Mouse (Mus musculus) gastrocnemius, postnatal 4 days (tissue): Measurements from ENCODE around the gene Iah1. TPM values are rescaled to one million over a fixed set of nuclear protein-coding genes. Genes with fewer than 3 reads are reported as not detected.
A peak's percentile ranks its signal among the peaks of the same experiment; 100 is the strongest.

Experiments used
- DNase-seq, 2 experiments: peaks; one replicate each; pipeline ENCODE4 v3.0.0; 2021 to 2022; ENCODE audit warnings: low spot score in 2 of 2, mixed read lengths in 2 of 2
- long read RNA-seq, 2 experiments: library from polyadenylated mRNA; stranded (forward); transcript quantifications; one replicate each; pipeline ENCODE4 v2.0.0; 2021
- total RNA-seq, 2 experiments: library from RNA; stranded (reverse); gene quantifications; 2 replicates each; pipeline ENCODE4 v1.2.3; 2021

Iah1 gene
- 10 to 100 TPM; 14.6 to 17.2 TPM for total RNA-seq
- long read RNA-seq, experiment 1, transcript Iah1-201 (6 exons, 1,141 nt) = major isoform, 14 of 20 reads
- long read RNA-seq, experiment 1, partial matches to known transcripts = 0 of 20 reads
- long read RNA-seq, experiment 1, other reads (novel, unspliced or antisense) = 4 of 20 reads
- long read RNA-seq, experiment 2, transcript Iah1-201 (6 exons, 1,141 nt) = major isoform, 7 of 12 reads
- long read RNA-seq, experiment 2, partial matches to known transcripts = 0 of 12 reads
- long read RNA-seq, experiment 2, other reads (novel, unspliced or antisense) = 5 of 12 reads

- peak; percentile 70 to 80 for DNase-seq
Observed at GRCm38 (mm10) chr12:21315923-21316868, at the start of gene Iah1. Iah1 (plus strand) TSS chr12:21316389.

- no peak for DNase-seq
Observed at GRCm38 (mm10) chr12:21266784-21267098, 49.4 kb upstream of the Iah1 start.

GRCm38 (mm10) chr12:21268083-21268616 is 48.0 kb upstream of the Iah1 start:
- DNase-seq = no peak

- no peak for DNase-seq
Observed at GRCm38 (mm10) chr12:21274446-21274845, 41.7 kb upstream of the Iah1 start.

GRCm38 (mm10) chr12:21277352-21277864 is 38.8 kb upstream of the Iah1 start:
- no peak for DNase-seq

- DNase-seq = no peak
Observed at GRCm38 (mm10) chr12:21284761-21285441, 31.3 kb upstream of the Iah1 start, which contains the start of gene Cpsf3. Cpsf3 (plus strand) TSS chr12:21285391.

GRCm38 (mm10) chr12:21285508-21286242 is 30.5 kb upstream of the Iah1 start:
- peak in 1 of 2 experiments; percentile 19 for DNase-seq

GRCm38 (mm10) chr12:21286243-21286622 is 30.0 kb upstream of the Iah1 start, which contains the start of gene Itgb1bp1:
Itgb1bp1 (minus strand) TSS chr12:21286284.
- DNase-seq = peak; percentile 97 to 100

GRCm38 (mm10) chr12:21286712-21287650 is 29.2 kb upstream of the Iah1 start:
- no peak for DNase-seq

- DNase-seq = no peak
Observed at GRCm38 (mm10) chr12:21288716-21289395, 27.3 kb upstream of the Iah1 start.

GRCm38 (mm10) chr12:21289651-21290050 is 26.5 kb upstream of the Iah1 start:
- DNase-seq = no peak

GRCm38 (mm10) chr12:21298856-21299255 is 17.3 kb upstream of the Iah1 start:
- no peak for DNase-seq

- no peak for DNase-seq
Observed at GRCm38 (mm10) chr12:21301324-21301723, 14.9 kb upstream of the Iah1 start.

- DNase-seq = no peak
Observed at GRCm38 (mm10) chr12:21301932-21302331, 14.3 kb upstream of the Iah1 start.

- DNase-seq = no peak
Observed at GRCm38 (mm10) chr12:21302361-21302783, 13.8 kb upstream of the Iah1 start.

- DNase-seq = no peak
Observed at GRCm38 (mm10) chr12:21305741-21306140, 10.4 kb upstream of the Iah1 start.

GRCm38 (mm10) chr12:21306721-21307120 is 9.5 kb upstream of the Iah1 start:
- no peak for DNase-seq

- DNase-seq = no peak
Observed at GRCm38 (mm10) chr12:21312201-21312600, 4.0 kb upstream of the Iah1 start.

- no peak for DNase-seq
Observed at GRCm38 (mm10) chr12:21316869-21317265, 678 bp downstream of the Iah1 start.
